ENCODE assay signal across 17 mouse cellular contexts in genomic region chr10:121882461-121882860, GRCm38 (mm10).
DNase-seq lines count a peak whose midpoint lies in the region; ATAC-seq lines count a peak whose summit lies in the region.
"Had no signal": no experiment of that assay in that cellular context is flagged by ENCODE, and none has a peak within 500 bp of the region (broad histone marks: within the 10 kb centered on the region; RNA-seq: fewer than 3 reads in every experiment).

No protein-coding gene starts in this region.

- H3K4me3 ChIP-seq in kidney, embryonic 15.5 days (replicated peaks), result no peak overlapping the region
- no peak overlapping the region for H3K4me3 ChIP-seq in forebrain, embryonic 13.5 days
- no peak overlapping the region for H3K4me3 ChIP-seq in heart, embryonic 10.5 days
- H3K4me3 ChIP-seq: embryonic facial prominence, embryonic 15.5 days; liver, embryonic 12.5 days had no signal

- no peak overlapping the region for H3K4me2 ChIP-seq in kidney, embryonic 15.5 days
- peak overlapping the region; percentile 11 for H3K4me2 ChIP-seq in forebrain, embryonic 13.5 days
- H3K4me2 ChIP-seq: embryonic facial prominence, embryonic 15.5 days; liver, embryonic 12.5 days had no signal

- peaks cover 57% of the 10 kb centered on the region for H3K4me1 ChIP-seq in kidney, embryonic 15.5 days
- H3K4me1 ChIP-seq in forebrain, embryonic 13.5 days, result peaks cover 33% of the 10 kb centered on the region
- peaks cover 29% of the 10 kb centered on the region for H3K4me1 ChIP-seq in heart, embryonic 10.5 days

- peak overlapping the region; percentile 51 for H3K27ac ChIP-seq in kidney, embryonic 15.5 days
- peak overlapping the region; percentile 16; the same call in 1 of the 2 replicates for H3K27ac ChIP-seq in forebrain, embryonic 13.5 days
- no peak overlapping the region for H3K27ac ChIP-seq in heart, embryonic 10.5 days
- H3K27ac ChIP-seq: embryonic facial prominence, embryonic 15.5 days; kidney, postnatal 0 days; liver, embryonic 12.5 days; stomach, postnatal 0 days had no signal

- no peak for ATAC-seq in kidney, embryonic 15.5 days (replicated peaks; ENCODE audit: low FRiP score)
- ATAC-seq in forebrain, embryonic 13.5 days, result no peak; the same call in 1 of the 2 replicates
- ATAC-seq: liver, embryonic 12.5 days had no signal

- no peak overlapping the region for H3K9ac ChIP-seq in kidney, embryonic 15.5 days
- H3K9ac ChIP-seq in forebrain, embryonic 13.5 days, result 0 out of 2 replicates have a peak overlapping the region, but pooled peaks have one; percentile 22
- H3K9ac ChIP-seq: embryonic facial prominence, embryonic 15.5 days; liver, embryonic 12.5 days had no signal

- 74% methylated on average over 6 of the region's 6 CpGs for WGBS in kidney, embryonic 15.5 days
- 5% methylated on average over 6 of the region's 6 CpGs for WGBS in forebrain, embryonic 13.5 days
- 68% methylated on average over 6 of the region's 6 CpGs for WGBS in heart, embryonic 10.5 days

- H3K36me3 ChIP-seq in kidney, embryonic 15.5 days, result no peaks in the 10 kb centered on the region
- no peaks in the 10 kb centered on the region for H3K36me3 ChIP-seq in forebrain, embryonic 13.5 days (ENCODE audit: poor library complexity, severe bottlenecking)
- no peaks in the 10 kb centered on the region for H3K36me3 ChIP-seq in heart, embryonic 10.5 days
- H3K36me3 ChIP-seq: embryonic facial prominence, embryonic 15.5 days; liver, embryonic 12.5 days had no signal

- H3K9me3 ChIP-seq in kidney, embryonic 15.5 days (replicated peaks), result no peaks in the 10 kb centered on the region
- H3K9me3 ChIP-seq in forebrain, embryonic 13.5 days (replicated peaks), result no peaks in the 10 kb centered on the region
- H3K9me3 ChIP-seq in heart, embryonic 10.5 days, result no peaks in the 10 kb centered on the region
- H3K9me3 ChIP-seq: embryonic facial prominence, embryonic 15.5 days; liver, embryonic 12.5 days had no signal

- no peaks in the 10 kb centered on the region for H3K27me3 ChIP-seq in kidney, embryonic 15.5 days
- no peaks in the 10 kb centered on the region for H3K27me3 ChIP-seq in forebrain, embryonic 13.5 days
- H3K27me3 ChIP-seq in heart, embryonic 10.5 days (ENCODE audit: insufficient read depth, poor library complexity, severe bottlenecking), result no peaks in the 10 kb centered on the region
- H3K27me3 ChIP-seq: embryonic facial prominence, embryonic 15.5 days; liver, embryonic 12.5 days had no signal

- no peak for DNase-seq in kidney, adult 9 months
- DNase-seq in mesoderm, embryonic 11.5 days (ENCODE audit: low read depth, low spot score), result peak; percentile 51
- peak; percentile 22 for DNase-seq in retina, embryonic 14.5 days (ENCODE audit: low spot score)
- no peak for DNase-seq in thymus, postnatal 14 days
- no peak for DNase-seq in yolk sac, embryonic 10.5 days (ENCODE audit: low spot score)
- no peak for DNase-seq in heart, embryonic 10.5 days (ENCODE audit: low spot score)
- DNase-seq: B cell, adult 2 months; cerebellum, adult 9-11 months; gastrocnemius, postnatal 10 days; heart, postnatal 36 days; lung, postnatal 4 days had no signal

Comparison
In these comparisons a context has a peak if more than half of its experiments do, and no peak if none do; other contexts are left out.
1. DNase-seq: peak in mesoderm, embryonic 11.5 days (single experiment) and retina, embryonic 14.5 days (single experiment); none in kidney, adult 9 months (single experiment), thymus, postnatal 14 days (single experiment), yolk sac, embryonic 10.5 days (single experiment) and heart, embryonic 10.5 days (single experiment).